13 mouse cellular contexts compared by ENCODE assay signal in the genomic region with DNA sequence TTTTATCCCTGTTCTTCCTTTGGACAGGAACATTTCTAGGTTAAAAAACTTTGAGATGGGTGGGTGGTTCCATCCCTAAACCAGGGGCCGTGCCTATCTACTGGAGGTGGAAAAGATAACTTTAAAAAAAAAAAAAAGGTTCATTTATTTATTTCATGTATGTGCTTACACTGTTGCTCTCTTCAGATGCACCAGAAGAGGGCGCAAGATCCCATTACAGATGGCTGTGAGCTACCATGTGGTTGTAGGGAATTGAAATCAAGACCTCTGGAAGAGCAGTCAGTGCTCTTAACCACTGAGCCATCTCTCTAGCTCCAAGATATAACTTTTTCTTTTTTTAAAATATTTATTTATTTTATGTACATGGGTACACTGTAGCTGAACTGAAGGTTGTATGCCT. TPM values are rescaled to one million over a fixed set of nuclear protein-coding genes. Genes with fewer than 3 reads are reported as not detected.
DNase-seq lines count a peak whose midpoint lies in the region; ATAC-seq and TF ChIP-seq lines count a peak whose summit lies in the region.
"Had no signal": no experiment of that assay in that cellular context is flagged by ENCODE, and none has a peak within 500 bp of the region (broad histone marks: within the 10 kb centered on the region; RNA-seq: fewer than 3 reads in every experiment).

No protein-coding gene starts in this region.

- no peak overlapping the region for H3K4me2 ChIP-seq in hindbrain, embryonic 11.5 days (replicated peaks; ENCODE audit: low read depth, low read length)
- no peak overlapping the region for H3K4me2 ChIP-seq in hindbrain, embryonic 16.5 days (ENCODE audit: low read length)
- H3K4me2 ChIP-seq in midbrain, postnatal 0 days (ENCODE audit: low read depth, low read length, poor library complexity, severe bottlenecking) = no peak overlapping the region
- no peak overlapping the region for H3K4me2 ChIP-seq in midbrain, embryonic 13.5 days (replicated peaks)
- no peak overlapping the region for H3K4me2 ChIP-seq in stomach, postnatal 0 days (replicated peaks; ENCODE audit: low read depth)
- H3K4me2 ChIP-seq: heart, embryonic 15.5 days had no signal

- no peak for TF ChIP-seq EP300 in stomach, postnatal 0 days (optimal IDR thresholded peaks at IDR 0.05)

- DNase-seq in hindbrain, embryonic 11.5 days (ENCODE audit: low spot score) = peak; percentile 6
- DNase-seq in midbrain, postnatal 0 days (ENCODE audit: low spot score) = no peak
- no peak for DNase-seq in Patski (ENCODE audit: low read depth, low spot score)
- DNase-seq in stomach, postnatal 0 days (ENCODE audit: low spot score) = no peak
- DNase-seq in layer of hippocampus, postnatal 14 days (ENCODE audit: low spot score in 2 of 2) = no peak
- DNase-seq: cerebellum, postnatal 14 days; kidney, adult 18-20 months; layer of hippocampus, postnatal 36 days; lung, adult 18-20 months had no signal

- peak; percentile 32 for TF ChIP-seq CTCF in midbrain, postnatal 0 days (IDR thresholded peaks at IDR 0.05)
- peak; percentile 34 for TF ChIP-seq CTCF in Patski (IDR thresholded peaks at IDR 0.05)
- TF ChIP-seq CTCF in stomach, postnatal 0 days (IDR thresholded peaks at IDR 0.05; ENCODE audit: low read depth) = peak; percentile 43

- no peaks in the 10 kb centered on the region for H3K36me3 ChIP-seq in hindbrain, embryonic 11.5 days (ENCODE audit: control insufficient read depth, insufficient read depth, low read length)
- no peaks in the 10 kb centered on the region for H3K36me3 ChIP-seq in hindbrain, embryonic 16.5 days (ENCODE audit: control insufficient read depth, insufficient read depth, low read length)
- no peaks in the 10 kb centered on the region for H3K36me3 ChIP-seq in midbrain, postnatal 0 days (ENCODE audit: insufficient read depth, low read length)
- no peaks in the 10 kb centered on the region for H3K36me3 ChIP-seq in midbrain, embryonic 13.5 days
- no peaks in the 10 kb centered on the region for H3K36me3 ChIP-seq in stomach, postnatal 0 days (ENCODE audit: control insufficient read depth, insufficient read depth, low read length)
- H3K36me3 ChIP-seq: heart, embryonic 15.5 days had no signal

- no peaks in the 10 kb centered on the region for H3K4me1 ChIP-seq in hindbrain, embryonic 11.5 days (replicated peaks; ENCODE audit: control insufficient read depth, insufficient read depth, low read length)
- H3K4me1 ChIP-seq in hindbrain, embryonic 16.5 days (ENCODE audit: control insufficient read depth, insufficient read depth, low read depth, low read length) = no peaks in the 10 kb centered on the region
- H3K4me1 ChIP-seq in midbrain, postnatal 0 days (ENCODE audit: insufficient read depth, low read length) = no peaks in the 10 kb centered on the region
- H3K4me1 ChIP-seq in midbrain, embryonic 13.5 days (replicated peaks) = no peaks in the 10 kb centered on the region
- H3K4me1 ChIP-seq in stomach, postnatal 0 days (replicated peaks; ENCODE audit: control insufficient read depth, insufficient read depth) = no peaks in the 10 kb centered on the region
- H3K4me1 ChIP-seq: heart, embryonic 15.5 days had no signal

- no peak for ATAC-seq in hindbrain, embryonic 11.5 days (ENCODE audit: low FRiP score)
- ATAC-seq in hindbrain, embryonic 16.5 days = no peak
- ATAC-seq in midbrain, postnatal 0 days (ENCODE audit: low FRiP score) = no peak
- ATAC-seq in midbrain, embryonic 13.5 days = no peak
- no peak for ATAC-seq in Patski
- no peak for ATAC-seq in stomach, postnatal 0 days (ENCODE audit: low FRiP score, low TSS enrichment)
- no peak for ATAC-seq in megakaryocyte, adult 5-6 weeks (ENCODE audit: poor library complexity, severe bottlenecking)

- in situ Hi-C loops in Patski (cut with MboI; ENCODE audit: low pct_unique_long_range_greater_than_20kb) = loop anchor here (25.0 kb wide), 1 partner anchor 451 kb away; no protein-coding TSS in a partner anchor

- WGBS in hindbrain, embryonic 11.5 days = 38% methylated on average over 2 of the region's 2 CpGs
- WGBS in hindbrain, embryonic 16.5 days = 15% methylated on average over 2 of the region's 2 CpGs
- 27% methylated on average over 2 of the region's 2 CpGs for WGBS in midbrain, postnatal 0 days
- WGBS in midbrain, embryonic 13.5 days = 32% methylated on average over 2 of the region's 2 CpGs
- WGBS in stomach, postnatal 0 days = 42% methylated on average over 2 of the region's 2 CpGs

- no peak overlapping the region for H3K9ac ChIP-seq in hindbrain, embryonic 11.5 days (ENCODE audit: low read depth, low read length)
- H3K9ac ChIP-seq in hindbrain, embryonic 16.5 days (ENCODE audit: low read depth, low read length) = no peak overlapping the region
- no peak overlapping the region for H3K9ac ChIP-seq in midbrain, postnatal 0 days (replicated peaks; ENCODE audit: low read length, poor library complexity, severe bottlenecking)
- H3K9ac ChIP-seq in midbrain, embryonic 13.5 days (replicated peaks) = no peak overlapping the region
- H3K9ac ChIP-seq in stomach, postnatal 0 days (ENCODE audit: low read length) = no peak overlapping the region
- H3K9ac ChIP-seq: heart, embryonic 15.5 days had no signal

- H3K27ac ChIP-seq in hindbrain, embryonic 11.5 days (ENCODE audit: low read depth, low read length) = no peak overlapping the region
- no peak overlapping the region for H3K27ac ChIP-seq in hindbrain, embryonic 16.5 days (ENCODE audit: low read depth, low read length)
- H3K27ac ChIP-seq in midbrain, postnatal 0 days (ENCODE audit: low read depth, low read length) = no peak overlapping the region
- H3K27ac ChIP-seq in midbrain, embryonic 13.5 days = no peak overlapping the region
- H3K27ac ChIP-seq in stomach, postnatal 0 days (replicated peaks) = no peak overlapping the region
- H3K27ac ChIP-seq: heart, embryonic 15.5 days had no signal

- CTCF ChIA-PET in Patski (lab: Charles Lee) = no interaction called here

- H3K9me3 ChIP-seq in hindbrain, embryonic 11.5 days (ENCODE audit: control insufficient read depth, low read length) = no peaks in the 10 kb centered on the region
- no peaks in the 10 kb centered on the region for H3K9me3 ChIP-seq in hindbrain, embryonic 16.5 days (ENCODE audit: control insufficient read depth, low read length)
- no peaks in the 10 kb centered on the region for H3K9me3 ChIP-seq in midbrain, postnatal 0 days (ENCODE audit: low read length)
- H3K9me3 ChIP-seq in midbrain, embryonic 13.5 days = no peaks in the 10 kb centered on the region
- no peaks in the 10 kb centered on the region for H3K9me3 ChIP-seq in stomach, postnatal 0 days (ENCODE audit: control insufficient read depth, low read length)
- H3K9me3 ChIP-seq: heart, embryonic 15.5 days had no signal

- POLR2A ChIA-PET in Patski (lab: Charles Lee) = no interaction called here

- H3K4me3 ChIP-seq in hindbrain, embryonic 11.5 days (ENCODE audit: low read depth, low read length) = no peak overlapping the region
- no peak overlapping the region for H3K4me3 ChIP-seq in hindbrain, embryonic 16.5 days (ENCODE audit: low read length)
- no peak overlapping the region for H3K4me3 ChIP-seq in midbrain, postnatal 0 days (ENCODE audit: low read depth, low read length)
- no peak overlapping the region for H3K4me3 ChIP-seq in midbrain, embryonic 13.5 days (replicated peaks)
- no peak overlapping the region for H3K4me3 ChIP-seq in stomach, postnatal 0 days (ENCODE audit: low read depth, low read length)
- H3K4me3 ChIP-seq: heart, embryonic 15.5 days had no signal

- no peaks in the 10 kb centered on the region for H3K27me3 ChIP-seq in hindbrain, embryonic 11.5 days (ENCODE audit: control insufficient read depth, insufficient read depth, low read length)
- no peaks in the 10 kb centered on the region for H3K27me3 ChIP-seq in hindbrain, embryonic 16.5 days (replicated peaks; ENCODE audit: control insufficient read depth, insufficient read depth, low read length)
- no peaks in the 10 kb centered on the region for H3K27me3 ChIP-seq in midbrain, postnatal 0 days (ENCODE audit: insufficient read depth, low read length)
- no peaks in the 10 kb centered on the region for H3K27me3 ChIP-seq in midbrain, embryonic 13.5 days
- H3K27me3 ChIP-seq in Patski = peaks cover 24% of the 10 kb centered on the region
- H3K27me3 ChIP-seq in stomach, postnatal 0 days (ENCODE audit: control insufficient read depth, insufficient read depth, low read length) = no peaks in the 10 kb centered on the region
- H3K27me3 ChIP-seq: heart, embryonic 15.5 days had no signal

RNA-seq across cellular contexts. Expression of gene Gnl3l, which starts 54.1 kb away (rescaled TPM):
- polyA plus RNA-seq in hindbrain, embryonic 11.5 days (2014; fragmentation: Nextera tagmentation; extraction: Ambion mirVana) = 48.7 and 50.3 TPM in 2 replicates
- polyA plus RNA-seq in hindbrain, embryonic 16.5 days (2015; fragmentation: Nextera tagmentation; extraction: Ambion mirVana) = 80.7 and 80.9 TPM in 2 replicates
- 170 and 195 TPM in 2 replicates for total RNA-seq in midbrain, postnatal 0 days (2014; rRNA removed)
- 113 and 118 TPM in 2 replicates for polyA plus RNA-seq in midbrain, postnatal 0 days (2015; fragmentation: Nextera tagmentation; extraction: Ambion mirVana)
- 74.1 and 80.0 TPM in 2 replicates for polyA plus RNA-seq in midbrain, embryonic 13.5 days (2015; fragmentation: Nextera tagmentation; extraction: Ambion mirVana)
- 58.7 TPM for polyA plus RNA-seq in Patski (2021)
- polyA plus RNA-seq in stomach, postnatal 0 days (2015; fragmentation: Nextera tagmentation; extraction: Ambion mirVana) = 13.0 and 15.2 TPM in 2 replicates
- total RNA-seq in layer of hippocampus, postnatal 14 days (2021) = 100 to 1,000 TPM; 198 to 216 TPM
- total RNA-seq in megakaryocyte, adult 5-6 weeks (2015) = 15.4 and 23.5 TPM in 2 replicates
- total RNA-seq in megakaryocyte, adult 5-6 weeks (2017) = 24.5 and 26.8 TPM in 2 replicates
